Mouse (Mus musculus) cerebellum, postnatal 36 days (tissue): ENCODE measurements around the gene Rai1.

Source experiments
- DNase-seq, 2 experiments: peaks; one replicate each; pipeline ENCODE4 v3.0.0; 2021 to 2022; ENCODE audit warnings: mixed read lengths in 2 of 2

Gene Rai1

GRCm38 (mm10) chr11:60196344-60196743 is 91.5 kb downstream of the Rai1 start:
- no peak for DNase-seq

- no peak for DNase-seq
Observed at GRCm38 (mm10) chr11:60197998-60198619, 93.3 kb downstream of the Rai1 start.

- no peak for DNase-seq
Observed at GRCm38 (mm10) chr11:60198651-60199050, 93.8 kb downstream of the Rai1 start.

GRCm38 (mm10) chr11:60199702-60200184 is 94.9 kb downstream of the Rai1 start:
- peak; percentile 95 to 99 for DNase-seq

GRCm38 (mm10) chr11:60200384-60200783 is 95.6 kb downstream of the Rai1 start:
- no peak for DNase-seq

- DNase-seq, result peak; percentile 57
Observed at GRCm38 (mm10) chr11:60202710-60203638, 98.2 kb downstream of the Rai1 start.

- no peak for DNase-seq
Observed at GRCm38 (mm10) chr11:60205026-60205425, 100.2 kb downstream of the Rai1 start.

- DNase-seq, result no peak
Observed at GRCm38 (mm10) chr11:60206207-60206606, 101.4 kb downstream of the Rai1 start.

- no peak for DNase-seq
Observed at GRCm38 (mm10) chr11:60208201-60208600, 103.4 kb downstream of the Rai1 start.

GRCm38 (mm10) chr11:60208712-60209111 is 103.9 kb downstream of the Rai1 start:
- no peak for DNase-seq

- DNase-seq, result peak; percentile 81 to 90
Observed at GRCm38 (mm10) chr11:60209217-60209932, 104.6 kb downstream of the Rai1 start.

GRCm38 (mm10) chr11:60209933-60210249 is 105.1 kb downstream of the Rai1 start:
- no peak for DNase-seq

- DNase-seq, result peak; percentile 67 to 82
Observed at GRCm38 (mm10) chr11:60210305-60210724, 105.5 kb downstream of the Rai1 start.

- DNase-seq, result no peak
Observed at GRCm38 (mm10) chr11:60211152-60211551, 106.3 kb downstream of the Rai1 start.

- no peak for DNase-seq
Observed at GRCm38 (mm10) chr11:60211761-60212160, 106.9 kb downstream of the Rai1 start.

GRCm38 (mm10) chr11:60213266-60213665 is 108.5 kb downstream of the Rai1 start:
- no peak for DNase-seq

- DNase-seq, result no peak
Observed at GRCm38 (mm10) chr11:60216671-60217070, 111.9 kb downstream of the Rai1 start.

- no peak for DNase-seq
Observed at GRCm38 (mm10) chr11:60217467-60217866, 112.7 kb downstream of the Rai1 start.

- no peak for DNase-seq
Observed at GRCm38 (mm10) chr11:60219609-60220008, 114.8 kb downstream of the Rai1 start.

GRCm38 (mm10) chr11:60220291-60220804 is 115.5 kb downstream of the Rai1 start:
- DNase-seq, result peak; percentile 75 to 78

GRCm38 (mm10) chr11:60221425-60221824 is 116.6 kb downstream of the Rai1 start:
- no peak for DNase-seq

- no peak for DNase-seq
Observed at GRCm38 (mm10) chr11:60222085-60222468, 117.3 kb downstream of the Rai1 start.
